Mouse (Mus musculus): Measurements from ENCODE around the gene Gmnn.

The Gmnn gene

DNA sequence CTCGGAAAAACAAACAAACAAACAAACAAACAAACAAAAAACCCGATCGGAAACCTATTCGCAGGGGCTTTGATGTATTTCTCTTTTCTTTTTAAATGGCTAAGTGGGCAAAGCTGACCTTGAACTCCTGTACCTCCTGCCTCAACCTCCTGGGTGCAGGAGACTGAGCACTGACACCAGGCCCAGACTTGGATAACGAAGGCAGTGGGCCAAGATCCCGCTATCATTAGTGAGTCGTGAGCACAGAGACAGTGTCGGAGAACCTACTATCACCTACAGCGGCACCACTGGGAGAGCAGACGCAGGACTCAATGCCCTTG, 680 bp downstream of the Gmnn start:
- DNase-seq (ENCODE audit: low spot score in 2 of 2), result no peak

- no peak for DNase-seq (ENCODE audit: low spot score in 2 of 2)
Measured at GRCm38 (mm10) chr13:24760351-24760870, 1.3 kb downstream of the Gmnn start.

DNA sequence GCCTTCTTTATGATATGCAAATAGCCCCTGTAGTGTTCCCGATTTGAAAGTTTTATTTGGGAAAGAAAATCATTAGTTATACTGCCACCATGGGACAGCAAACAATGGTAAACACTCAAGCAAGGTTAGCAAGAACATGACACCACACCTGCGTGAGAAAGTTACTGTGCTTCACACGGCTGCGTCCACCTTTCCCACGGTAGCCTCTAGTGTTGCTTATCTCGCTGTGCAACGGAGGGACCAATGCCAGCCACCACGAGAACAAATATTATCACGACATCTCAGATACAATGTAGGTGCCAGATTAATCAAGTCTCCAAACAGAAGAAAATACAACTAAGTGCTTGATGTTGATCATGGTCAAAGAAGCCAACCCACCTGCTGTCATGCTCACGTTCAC, 2.3 kb downstream of the Gmnn start:
- no peak for DNase-seq (ENCODE audit: low spot score in 2 of 2)

DNA sequence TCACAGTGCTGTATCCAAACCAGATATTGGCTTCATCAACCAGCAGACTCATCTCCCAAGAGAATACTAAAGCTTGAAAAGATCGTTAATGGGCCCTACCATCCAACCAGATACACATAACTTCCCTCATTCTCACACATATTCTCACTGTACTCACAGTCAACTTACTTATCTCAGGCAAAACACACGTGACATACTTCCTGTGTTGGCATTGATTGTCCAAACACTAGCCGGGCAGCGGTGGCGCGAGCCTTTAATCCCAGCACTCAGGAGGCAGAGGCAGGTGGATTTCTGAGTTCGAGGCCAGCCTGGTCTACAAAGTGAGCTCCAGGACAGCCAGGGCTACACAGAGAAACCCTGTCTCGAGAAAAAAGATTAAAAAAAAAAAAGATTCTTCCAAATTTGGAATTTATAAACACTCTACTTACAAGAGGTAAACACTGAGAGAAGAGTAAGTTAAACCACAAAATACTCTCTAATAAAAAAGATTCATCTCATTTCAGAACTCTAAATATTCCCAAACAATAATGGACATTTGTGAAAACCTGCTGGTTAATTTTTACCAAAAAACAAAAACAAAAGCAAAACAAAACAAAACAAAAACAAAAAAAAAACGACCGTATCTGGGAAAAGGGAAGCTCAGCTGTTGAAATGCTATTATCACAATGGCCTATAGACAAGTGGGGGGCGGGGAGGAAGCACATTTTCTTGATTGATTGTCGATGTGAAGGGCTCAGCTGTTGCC, 3.7 kb downstream of the Gmnn start:
- no peak for DNase-seq (ENCODE audit: low spot score in 2 of 2)

- no peak for DNase-seq (ENCODE audit: low spot score in 2 of 2)
Measured at GRCm38 (mm10) chr13:24756756-24757155, 5.0 kb downstream of the Gmnn start.

GRCm38 (mm10) chr13:24751396-24751795, 10.3 kb downstream of the Gmnn start:
- DNase-seq (ENCODE audit: low spot score in 2 of 2), result no peak

GRCm38 (mm10) chr13:24750807-24751206, 10.9 kb downstream of the Gmnn start:
- no peak for DNase-seq (ENCODE audit: low spot score in 2 of 2)

GRCm38 (mm10) chr13:24747823-24748222, 13.9 kb downstream of the Gmnn start:
- DNase-seq (ENCODE audit: low spot score in 2 of 2), result no peak

DNA sequence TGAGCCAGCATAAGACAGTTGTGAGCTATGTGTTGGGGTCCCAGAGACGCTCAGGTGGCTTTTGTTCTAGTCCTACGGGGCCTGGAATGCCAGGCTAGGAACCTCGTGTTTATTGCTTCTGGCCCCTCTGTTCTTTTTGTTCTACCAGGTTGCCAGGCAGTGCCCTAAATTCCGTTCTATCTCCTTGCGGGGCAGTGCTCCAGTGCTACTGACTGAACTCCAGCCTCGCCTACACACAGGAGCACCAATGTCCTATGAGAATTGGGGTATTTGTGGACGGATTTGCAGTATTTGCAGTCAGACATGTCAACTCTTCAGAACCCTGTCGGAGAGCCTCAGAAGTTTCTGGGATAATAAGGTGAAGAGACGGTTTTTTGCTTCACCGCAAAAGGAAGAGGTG, 20.7 kb downstream of the Gmnn start, which contains the start of gene Armh2:
Gene Armh2, plus strand, starts transcription at position 205 of the 400 bp plus-strand sequence.
- no peak for DNase-seq (ENCODE audit: low spot score in 2 of 2)

GRCm38 (mm10) chr13:24735608-24736131, 26.1 kb downstream of the Gmnn start:
- no peak for DNase-seq (ENCODE audit: low spot score in 2 of 2)

- DNase-seq (ENCODE audit: low spot score in 2 of 2), result no peak
Measured at GRCm38 (mm10) chr13:24734502-24734901, 27.2 kb downstream of the Gmnn start.

- DNase-seq (ENCODE audit: low spot score in 2 of 2), result no peak
Measured at GRCm38 (mm10) chr13:24729128-24729527, 32.6 kb downstream of the Gmnn start.

- no peak for DNase-seq (ENCODE audit: low spot score in 2 of 2)
Measured at GRCm38 (mm10) chr13:24724395-24724759, 37.3 kb downstream of the Gmnn start.

- DNase-seq (ENCODE audit: low spot score in 2 of 2), result no peak
Measured at GRCm38 (mm10) chr13:24723699-24724394, 37.9 kb downstream of the Gmnn start.

DNA sequence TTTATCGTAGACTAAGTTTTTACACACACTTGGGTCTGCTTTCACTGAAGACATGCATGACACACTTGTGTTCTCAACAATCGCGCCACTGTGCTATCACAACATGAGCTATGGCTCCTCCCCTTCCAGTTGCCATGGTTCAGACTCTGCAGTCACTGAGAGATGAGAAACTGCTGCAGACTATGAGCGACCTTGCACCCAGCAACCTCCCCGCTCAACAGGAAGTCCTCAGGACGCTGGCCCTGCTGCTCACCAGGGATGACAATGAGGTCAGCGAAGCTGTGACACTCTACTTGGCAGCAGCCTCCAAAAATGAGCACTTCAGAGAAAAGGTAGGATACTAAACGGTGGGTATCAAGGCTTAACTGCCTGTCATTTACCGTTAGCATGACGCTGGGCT, 40.2 kb downstream of the Gmnn start:
- no peak for DNase-seq (ENCODE audit: low spot score in 2 of 2)

- DNase-seq (ENCODE audit: low spot score in 2 of 2), result no peak
Measured at GRCm38 (mm10) chr13:24717677-24718076, 44.0 kb downstream of the Gmnn start.

DNA sequence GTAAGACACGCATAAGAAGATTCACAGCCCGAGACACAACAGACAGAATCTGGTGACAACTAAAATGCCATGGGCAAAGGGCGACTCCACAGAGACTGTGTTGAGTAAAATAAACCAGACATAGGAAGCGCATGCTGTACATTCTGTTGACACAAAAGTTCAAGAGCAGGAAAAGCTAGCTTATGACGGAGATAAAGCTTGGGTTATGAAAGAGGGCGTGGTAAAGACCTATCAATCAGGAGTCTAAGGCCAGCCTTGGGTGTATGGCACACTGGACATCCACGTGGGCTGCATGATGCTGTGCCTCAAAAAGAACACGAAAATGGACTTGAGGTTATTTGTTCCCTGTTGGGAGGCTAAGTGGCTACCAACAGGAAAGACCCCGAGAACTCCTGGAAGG, 45.3 kb downstream of the Gmnn start:
- DNase-seq (ENCODE audit: low spot score in 2 of 2), result no peak

- no peak for DNase-seq (ENCODE audit: low spot score in 2 of 2)
Measured at GRCm38 (mm10) chr13:24715601-24716000, 46.1 kb downstream of the Gmnn start.

DNA sequence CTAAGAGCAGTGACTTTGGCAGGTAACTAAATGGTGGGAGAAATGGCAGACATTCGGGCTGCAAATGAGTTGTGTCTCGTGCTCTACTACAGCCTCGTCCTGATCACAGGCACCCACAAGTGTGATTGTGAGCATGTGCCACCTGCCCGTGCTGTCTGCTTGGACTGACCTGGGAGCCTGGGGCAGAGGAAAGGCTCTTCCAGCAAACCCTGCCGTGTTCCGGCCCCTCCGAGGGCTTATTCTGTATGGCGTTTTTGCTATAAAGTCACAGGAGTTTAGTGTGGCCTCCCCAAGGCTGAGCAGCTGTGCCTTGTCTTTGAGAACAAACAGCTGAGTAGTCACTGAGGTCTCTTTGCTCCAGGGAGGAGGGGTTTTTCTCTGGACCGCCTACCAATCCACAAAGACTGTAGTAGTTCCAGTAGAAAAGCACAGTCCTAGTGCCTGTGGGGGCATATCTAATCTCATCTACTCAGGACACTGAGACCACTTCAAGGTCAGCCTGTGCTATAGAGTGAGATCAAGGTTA, 47.3 kb downstream of the Gmnn start:
- no peak for DNase-seq (ENCODE audit: low spot score in 2 of 2)

DNA sequence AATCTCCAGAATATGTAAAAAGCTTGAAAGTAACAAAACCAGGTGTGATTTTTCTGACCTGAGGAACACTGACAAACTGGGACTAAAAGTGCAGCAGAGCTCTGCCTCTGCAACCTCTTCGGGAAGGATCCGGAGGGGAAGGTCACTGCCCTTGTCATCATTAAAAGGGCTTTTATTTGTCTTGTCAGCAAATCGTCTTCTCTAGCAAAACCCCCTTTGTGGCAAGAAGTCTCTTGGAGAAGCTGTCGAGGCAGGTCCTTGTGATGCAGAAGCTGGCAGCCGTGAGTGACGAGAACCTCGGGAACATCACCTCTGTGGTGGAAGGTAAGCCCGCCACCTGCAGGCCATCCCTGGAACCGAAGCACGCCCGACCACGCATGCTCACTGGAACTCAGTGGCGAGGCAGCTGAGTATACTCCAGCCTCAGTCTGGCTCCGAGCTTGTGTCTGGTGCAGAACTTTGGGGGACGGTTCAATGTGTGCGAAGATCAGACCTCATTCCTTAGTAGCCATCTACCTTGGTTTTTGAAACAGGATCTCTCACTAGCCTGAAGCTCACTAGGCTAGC, 48.2 kb downstream of the Gmnn start:
- DNase-seq (ENCODE audit: low spot score in 2 of 2), result peak; percentile 90 to 91

DNA sequence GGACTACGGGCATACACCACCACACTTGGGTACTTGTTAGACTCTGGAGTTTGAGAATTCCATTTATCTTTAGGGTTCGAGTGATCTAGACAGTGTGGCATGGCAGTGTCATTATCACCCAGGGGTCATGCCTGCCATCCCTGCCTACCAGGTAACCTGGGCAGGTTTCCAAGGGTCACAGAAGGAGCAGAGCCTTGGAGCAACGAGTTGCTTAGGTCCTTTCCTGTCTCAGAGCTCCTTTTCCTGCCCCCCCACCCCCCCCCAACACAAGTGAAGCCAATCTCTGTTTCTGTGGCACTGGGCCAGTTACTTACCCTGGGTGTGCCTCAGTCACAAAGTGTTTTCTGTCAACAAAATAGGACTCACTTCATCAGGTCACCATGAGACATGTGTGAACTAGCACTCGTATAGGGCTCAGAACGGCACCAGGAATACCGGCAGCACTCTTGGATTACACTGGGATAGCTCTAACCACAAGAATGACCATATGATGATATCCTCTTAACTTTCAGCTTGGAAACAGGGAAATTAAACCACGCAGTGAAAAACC, 49.1 kb downstream of the Gmnn start:
- DNase-seq (ENCODE audit: low spot score in 2 of 2), result no peak

GRCm38 (mm10) chr13:24710968-24711367, 50.8 kb downstream of the Gmnn start:
- DNase-seq (ENCODE audit: low spot score in 2 of 2), result no peak
